Mouse (Mus musculus) layer of hippocampus, postnatal 10 days (tissue): ENCODE measurements around the gene Olfr71. TPM values are rescaled to one million over a fixed set of nuclear protein-coding genes. Genes with fewer than 3 reads are reported as not detected.

Experiments used
- DNase-seq, 2 experiments: peaks; one replicate each; pipeline ENCODE4 v3.0.0; 2021; ENCODE audit warnings: low spot score in 2 of 2
- total RNA-seq, 2 experiments: library from RNA; stranded (reverse); gene quantifications; 2 replicates each; pipeline ENCODE4 v1.2.3; 2021

Gene Olfr71
- total RNA-seq, 2 experiments from 2014 or later = not detected

GRCm38 (mm10) chr4:43713652-43714219 is 3.7 kb upstream of the Olfr71 start:
- no peak for DNase-seq

DNA sequence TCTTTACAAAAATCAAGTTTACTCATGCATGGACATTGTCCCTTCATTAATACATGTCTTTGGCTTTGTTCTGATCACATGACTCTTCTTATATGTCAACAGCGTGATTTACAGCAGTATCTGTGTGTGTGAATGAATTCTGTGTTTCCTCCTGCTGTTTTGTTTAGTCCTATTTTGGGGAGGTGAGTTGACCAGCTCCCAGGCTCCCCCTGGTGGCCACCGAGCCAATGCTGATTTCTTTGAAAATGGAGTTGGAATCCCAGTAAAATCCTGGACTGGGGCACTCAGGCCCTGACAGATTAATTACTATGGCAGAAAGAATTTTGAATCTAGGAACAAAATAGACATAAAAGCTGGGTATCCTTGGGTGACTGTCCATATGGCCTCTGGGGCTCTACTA is 1.8 kb upstream of the Olfr71 start:
- peak; percentile 86 to 89 for DNase-seq

- no peak for DNase-seq
Measured at GRCm38 (mm10) chr4:43705991-43706390, 4.1 kb downstream of the Olfr71 start.

DNA sequence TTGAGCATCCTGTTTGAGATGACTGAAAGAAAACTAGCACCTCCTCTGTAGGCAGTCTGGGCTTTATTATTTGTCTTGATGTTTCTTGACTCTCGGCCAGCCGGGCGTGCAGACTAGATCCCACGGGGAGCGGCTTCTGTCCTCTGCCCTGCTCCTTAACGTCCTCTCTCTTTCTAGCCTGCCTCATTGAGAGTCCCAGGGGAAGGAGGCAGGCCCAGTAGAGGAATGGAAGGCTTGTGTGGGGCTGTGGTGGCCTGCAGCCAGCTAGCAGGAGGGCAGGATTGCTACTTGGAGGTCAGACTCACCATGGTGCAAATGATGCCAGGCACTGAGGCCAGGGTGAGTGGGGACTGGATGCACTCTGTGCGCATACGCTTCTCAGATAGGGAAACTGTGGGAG is 6.2 kb downstream of the Olfr71 start:
- no peak for DNase-seq

DNA sequence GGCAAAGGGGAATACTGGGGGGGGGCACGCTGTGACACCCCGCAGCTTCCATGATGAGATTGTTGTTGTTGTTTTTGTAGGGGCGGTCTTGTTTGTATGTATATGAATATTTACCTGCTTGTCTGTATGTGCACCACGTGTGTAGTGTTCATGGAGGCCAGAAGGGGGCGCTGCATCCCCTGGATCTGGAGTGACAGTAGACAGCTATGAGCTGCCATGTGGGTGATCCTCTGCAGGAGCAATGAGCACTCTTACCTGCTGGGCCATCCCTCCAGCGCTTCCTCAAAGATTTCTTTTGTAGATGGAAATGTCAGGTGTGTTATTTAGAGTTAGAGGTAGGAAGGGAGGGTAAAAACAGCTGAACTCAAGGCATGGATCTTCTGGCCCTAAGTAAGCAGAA is 6.6 kb downstream of the Olfr71 start:
- no peak for DNase-seq

GRCm38 (mm10) chr4:43700707-43701106 is 9.3 kb downstream of the Olfr71 start, which contains the start of gene Olfr70:
Gene Olfr70, minus strand, starts transcription at chr4:43700807.
- no peak for DNase-seq

DNA sequence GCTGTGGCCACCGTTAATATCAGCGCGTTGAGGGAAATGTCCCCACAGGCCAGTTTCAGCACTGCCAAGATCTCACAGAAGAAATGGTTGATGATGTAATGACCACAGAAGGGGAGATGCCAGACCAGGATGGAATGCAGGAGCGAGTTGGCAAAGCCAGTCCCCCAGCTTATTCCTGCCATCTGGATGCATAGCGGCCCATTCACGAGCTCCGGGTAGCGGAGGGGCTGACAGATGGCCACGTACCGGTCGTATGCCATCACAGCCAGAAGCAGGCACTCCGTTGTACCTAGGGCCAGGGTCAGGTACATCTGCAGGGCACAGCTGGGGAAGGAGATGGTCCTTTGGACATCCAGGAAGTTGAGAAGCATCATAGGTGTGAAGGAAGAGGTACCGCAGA is 13.5 kb downstream of the Olfr71 start:
- no peak for DNase-seq

- DNase-seq = no peak
Measured at GRCm38 (mm10) chr4:43695249-43695671, 14.8 kb downstream of the Olfr71 start.

DNA sequence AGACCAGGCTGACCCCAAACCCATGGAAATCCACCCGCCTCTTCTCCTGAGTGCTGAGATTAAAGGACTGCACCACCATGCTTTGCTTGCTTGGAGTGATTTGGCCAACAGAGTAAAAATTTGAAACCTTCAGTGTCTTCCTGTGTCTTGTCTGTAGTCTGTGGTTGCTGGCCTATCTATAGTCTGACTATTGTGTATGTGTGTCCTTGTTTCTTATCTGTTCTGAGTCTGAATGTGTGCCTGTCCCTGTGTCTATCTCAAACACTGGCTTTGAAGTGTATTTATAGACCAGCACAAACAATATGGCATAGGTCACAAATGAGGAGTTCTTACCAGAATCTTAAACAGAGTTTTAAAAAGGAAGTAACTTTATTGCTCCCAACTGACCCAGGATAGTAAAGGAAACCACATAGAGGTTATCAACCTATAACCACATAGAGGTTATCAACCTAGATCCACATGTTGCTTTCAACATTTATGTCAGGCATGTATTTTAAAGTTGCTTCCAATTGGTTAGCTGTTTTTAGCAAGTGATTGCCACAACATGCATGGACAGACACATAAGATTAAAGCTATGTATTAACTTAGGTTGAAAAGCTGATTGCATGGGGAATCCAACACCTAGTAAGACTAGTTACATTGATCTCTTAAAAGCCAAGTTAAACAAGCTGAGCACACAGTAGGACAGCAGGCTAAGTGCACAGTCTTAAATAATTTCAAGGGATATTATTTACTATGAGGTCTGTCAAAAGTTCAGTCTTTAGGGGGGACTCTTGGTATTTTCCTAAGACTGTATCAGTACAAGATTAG is 15.4 kb downstream of the Olfr71 start:
- no peak for DNase-seq

DNA sequence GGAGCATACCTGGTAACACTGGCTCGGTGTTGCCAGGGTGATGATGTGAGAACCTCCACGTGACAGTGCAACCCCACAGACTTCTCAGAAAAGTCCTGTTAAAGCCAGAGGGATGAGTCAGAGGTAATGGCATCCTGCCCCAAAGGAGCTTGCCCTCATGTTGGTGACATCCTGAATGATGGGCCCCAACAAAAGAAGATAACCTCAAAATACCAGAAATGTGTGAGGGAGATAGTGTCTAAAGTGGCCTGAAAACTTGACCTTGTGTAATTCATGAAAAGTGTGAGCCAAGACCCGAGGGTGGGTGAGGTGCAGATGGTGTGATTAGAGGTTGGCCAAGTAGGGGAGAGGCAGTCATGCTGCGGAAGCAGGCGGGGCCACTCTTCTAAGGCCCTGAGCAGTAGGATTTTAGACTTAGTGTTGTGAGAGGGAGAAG is 16.2 kb downstream of the Olfr71 start:
- no peak for DNase-seq

DNA sequence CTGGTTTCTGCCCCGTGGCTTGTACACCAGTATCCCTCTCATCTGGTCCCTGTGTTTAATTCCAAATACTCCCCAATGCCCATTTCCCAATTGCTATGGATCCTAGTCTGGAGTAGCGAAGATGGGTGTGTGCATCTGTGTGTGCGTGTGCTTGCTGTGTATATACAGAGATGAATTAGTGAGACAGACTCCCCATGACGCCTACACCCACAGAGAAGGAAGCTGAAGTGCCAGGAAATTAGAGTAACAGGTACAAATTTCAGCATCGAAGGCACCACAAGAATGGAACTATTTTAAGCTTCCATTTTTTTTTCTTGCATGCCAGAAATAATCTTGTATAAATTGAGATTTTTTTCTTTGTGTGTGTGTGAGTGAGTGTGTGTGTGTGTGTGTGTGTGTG is 19.0 kb downstream of the Olfr71 start:
- no peak for DNase-seq

DNA sequence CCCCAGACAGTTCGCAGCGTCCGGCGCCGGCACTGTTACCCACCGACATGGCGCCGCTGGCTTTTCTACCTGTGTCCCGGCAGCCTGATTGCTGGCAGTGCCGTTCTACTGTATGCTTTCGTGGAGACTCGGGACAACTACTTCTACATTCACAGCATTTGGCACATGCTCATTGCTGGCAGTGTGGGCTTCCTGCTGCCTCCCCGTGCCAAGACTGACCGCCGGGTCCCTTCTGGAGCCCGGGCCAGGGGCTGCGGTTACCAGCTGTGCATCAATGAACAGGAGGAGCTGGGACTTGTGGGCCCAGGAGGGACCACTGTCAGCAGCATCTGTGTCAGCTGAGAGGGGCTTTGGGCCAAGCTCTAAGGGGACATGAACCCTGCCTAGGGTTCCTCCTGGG is 20.0 kb downstream of the Olfr71 start:
- peak in 1 of 2 experiments; percentile 29 for DNase-seq

- DNase-seq = no peak
Measured at GRCm38 (mm10) chr4:43679416-43680043, 30.5 kb downstream of the Olfr71 start.

GRCm38 (mm10) chr4:43678541-43678940 is 31.5 kb downstream of the Olfr71 start:
- DNase-seq = no peak

DNA sequence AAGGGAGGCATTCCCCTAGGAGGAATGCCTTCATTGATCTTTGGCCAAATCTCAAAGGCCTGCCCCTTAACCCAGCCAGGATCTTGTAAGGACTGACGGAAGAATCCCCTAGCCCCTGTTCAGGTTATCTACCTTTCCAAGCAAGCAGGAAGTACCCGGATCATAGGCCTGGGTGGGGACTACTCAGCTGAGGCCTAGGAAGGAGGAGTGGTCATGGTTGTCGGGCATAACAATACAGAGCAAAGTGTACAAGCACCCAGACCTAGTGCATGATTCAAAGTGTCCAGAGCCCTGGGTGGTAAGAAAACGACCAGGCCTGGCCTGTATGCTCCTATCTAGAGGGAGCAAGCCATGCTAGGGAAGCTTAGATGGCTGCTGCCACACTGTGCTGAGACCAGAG is 34.4 kb downstream of the Olfr71 start:
- DNase-seq = no peak

- no peak for DNase-seq
Measured at GRCm38 (mm10) chr4:43674974-43675373, 35.1 kb downstream of the Olfr71 start.

DNA sequence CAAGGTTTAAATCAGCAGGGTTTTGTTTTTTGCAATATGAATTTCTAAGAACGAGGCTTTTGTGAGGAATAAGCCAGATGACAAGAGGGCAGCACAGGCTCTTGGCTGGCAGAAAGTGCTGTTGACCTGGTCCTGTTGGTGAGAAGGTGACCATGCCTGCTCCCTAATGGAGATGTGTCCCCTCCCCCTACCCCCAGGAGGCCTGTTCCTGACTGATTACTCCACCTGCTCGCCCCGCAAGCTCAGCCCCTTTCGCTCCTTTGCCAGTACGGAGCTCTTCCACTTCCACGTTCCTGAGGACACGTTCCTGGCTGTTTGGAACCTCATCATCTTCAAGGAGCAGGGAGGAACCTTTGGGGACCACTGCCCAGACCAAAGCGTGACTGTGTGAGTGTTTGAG is 36.4 kb downstream of the Olfr71 start:
- DNase-seq = no peak

GRCm38 (mm10) chr4:43672070-43672469 is 38.0 kb downstream of the Olfr71 start:
- peak; percentile 93 for DNase-seq

- DNase-seq = no peak
Measured at GRCm38 (mm10) chr4:43669428-43669794, 40.6 kb downstream of the Olfr71 start.

DNA sequence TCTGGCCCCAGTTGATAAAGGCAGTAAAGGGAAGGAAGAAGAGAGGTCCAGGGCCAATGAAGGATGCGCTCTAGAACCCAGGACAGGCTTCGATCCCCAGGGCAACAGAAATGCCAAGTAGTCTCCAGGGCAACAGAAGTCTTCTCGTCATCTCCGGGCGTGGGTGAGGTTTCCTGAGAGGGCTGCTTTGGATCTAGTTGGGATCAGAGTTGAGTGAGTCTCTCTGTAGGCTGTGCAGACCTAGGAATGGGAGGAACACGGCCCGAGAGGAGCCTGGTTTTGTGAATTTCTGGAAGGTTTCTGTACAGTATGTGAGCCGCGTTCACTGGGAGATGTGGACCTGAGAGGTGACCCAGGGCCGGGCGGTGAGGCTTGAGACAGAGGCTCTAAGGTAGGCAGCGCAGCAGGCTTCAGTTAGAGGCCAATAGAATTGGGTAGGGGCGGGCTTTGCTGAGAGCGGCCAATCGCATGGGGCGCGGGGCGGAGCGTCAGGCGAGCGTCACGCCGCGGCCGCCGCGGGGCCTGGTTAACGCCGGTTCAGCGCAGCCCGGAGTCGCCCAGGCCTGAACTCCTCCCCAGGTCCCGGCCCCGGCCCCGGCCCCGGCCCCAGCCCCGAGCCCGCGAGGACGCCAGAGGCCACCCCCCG is 41.1 kb downstream of the Olfr71 start, which contains the start of the genes Tmem8b and Fam221b:
Tmem8b (plus strand) TSS at position 190 of the 646 bp plus-strand sequence.
Fam221b (minus strand) TSS at position 364 of the 646 bp plus-strand sequence.
- DNase-seq = peak; percentile 86 to 92

- no peak for DNase-seq
Measured at GRCm38 (mm10) chr4:43666412-43666811, 43.6 kb downstream of the Olfr71 start.

DNA sequence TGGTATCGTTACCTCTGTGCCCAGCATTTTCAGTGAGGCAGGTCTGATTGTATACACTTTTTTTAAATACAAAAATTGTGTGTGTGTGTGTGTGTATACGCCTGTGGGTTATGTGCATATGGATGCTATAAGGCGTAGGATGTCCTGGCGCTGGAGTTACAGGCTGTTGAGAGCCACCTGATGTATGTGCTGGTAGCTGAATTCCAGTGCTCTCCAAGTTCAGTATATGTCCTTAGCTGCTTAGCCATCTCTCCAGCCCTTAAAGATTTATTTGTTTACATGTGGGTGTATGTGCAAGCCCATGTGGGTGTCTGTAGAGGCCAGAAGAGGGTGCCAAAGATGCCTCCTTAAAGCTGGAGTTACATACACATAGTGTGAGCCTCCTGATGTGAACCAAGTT is 52.9 kb downstream of the Olfr71 start:
- DNase-seq = no peak
